Mouse (Mus musculus) midbrain, embryonic 10.5 days (tissue): ENCODE results near the gene Zfp108. TPM values are rescaled to one million over a fixed set of nuclear protein-coding genes. Genes with fewer than 3 reads are reported as not detected.

Source experiments
- DNase-seq: peaks from one replicate; pipeline ENCODE4 v3.0.0-alpha.2; 2017; ENCODE audit warnings: low spot score
- H3K27ac ChIP-seq: fragments of 300-500 bp; sonication (generic); replicated peaks from 2 replicates; pipeline ENCODE4 v1.5.1; 2016; ENCODE audit warnings: mild to moderate bottlenecking
- H3K27me3 ChIP-seq: fragments of 300-500 bp; sonication (generic); 2 replicates; pipeline ENCODE4 v1.6.1; 2016; ENCODE audit warnings: low read depth, mild to moderate bottlenecking; ENCODE audit not compliant: poor library complexity, severe bottlenecking
- H3K36me3 ChIP-seq: fragments of 300-500 bp; sonication (generic); 2 replicates; pipeline ENCODE4 v1.6.1; 2016; ENCODE audit warnings: mild to moderate bottlenecking, moderate library complexity
- H3K4me1 ChIP-seq: fragments of 300-500 bp; sonication (generic); 2 replicates; pipeline ENCODE4 v1.6.1; 2016
- H3K4me3 ChIP-seq: fragments of 300-500 bp; sonication (generic); 2 replicates; pipeline ENCODE4 v1.5.1; 2016; ENCODE audit warnings: mild to moderate bottlenecking, moderate library complexity
- H3K9me3 ChIP-seq: fragments of 300-500 bp; sonication (generic); replicated peaks from 2 replicates; pipeline ENCODE4 v1.6.1; 2016; ENCODE audit warnings: mild to moderate bottlenecking
- WGBS: fragments of 180-500 bp; shearing (Covaris S2); methylation state at CpG from one replicate; pipeline ENCODE4 v1.1.7; 2016; 5-methylcytosine and 5-hydroxymethylcytosine counted together
- polyA plus RNA-seq: library from polyadenylated mRNA; unstranded; fragments of >200 nt; fragmentation: Nextera tagmentation; extraction: Ambion mirVana; gene quantifications from 2 replicates; pipeline ENCODE4 v1.2.1, GENCODE M21; 2016

Zfp108 gene
- 2.1 and 2.7 TPM in 2 replicates for polyA plus RNA-seq

GRCm38 (mm10) chr7:24254633-24255474 lies at the start of gene Zfp108:
TSS of gene Zfp108 (plus strand) at chr7:24254794.
- Histone ChIP-seq H3K27me3 (no peaks in the 10 kb centered on the region), H3K4me3 (peak within 1 kb of the TSS; percentile 63), H3K9me3 (no peaks in the 10 kb centered on the region), H3K27ac (peak within 1 kb of the TSS; percentile 80), H3K4me1 (peaks cover 9% of the 10 kb centered on the region), H3K36me3 (peaks cover 3% of the 10 kb centered on the region; the same call in 1 of the 2 replicates)
- 19% methylated on average over 21 of the region's 21 CpGs for WGBS
- DNase-seq: peak; percentile 75

- H3K27ac ChIP-seq: peak overlapping the region; percentile 93
- H3K36me3 ChIP-seq: peaks cover 37% of the 10 kb centered on the region
- WGBS: 18% methylated on average over 24 of the region's 24 CpGs
- H3K27me3 ChIP-seq: no peaks in the 10 kb centered on the region
- H3K4me3 ChIP-seq: peak overlapping the region; percentile 78
- H3K4me1 ChIP-seq: peaks cover 15% of the 10 kb centered on the region
- DNase-seq: peak; percentile 69
- no peaks in the 10 kb centered on the region; the same call in 1 of the 2 replicates for H3K9me3 ChIP-seq
Measured at GRCm38 (mm10) chr7:24207488-24208261, 46.9 kb upstream of the Zfp108 start.

GRCm38 (mm10) chr7:24208282-24208886 lies 46.2 kb upstream of the Zfp108 start:
- peak overlapping the region; percentile 78 for H3K4me3 ChIP-seq
- DNase-seq: no peak
- no peaks in the 10 kb centered on the region; the same call in 1 of the 2 replicates for H3K9me3 ChIP-seq
- H3K27me3 ChIP-seq: no peaks in the 10 kb centered on the region
- peaks cover 15% of the 10 kb centered on the region for H3K4me1 ChIP-seq
- 65% methylated on average over 7 of the region's 7 CpGs for WGBS
- peak overlapping the region; percentile 93; the same call in 1 of the 2 replicates for H3K27ac ChIP-seq
- H3K36me3 ChIP-seq: peaks cover 30% of the 10 kb centered on the region

GRCm38 (mm10) chr7:24210296-24210695 lies 44.3 kb upstream of the Zfp108 start:
- 82% methylated on average over 2 of the region's 2 CpGs for WGBS
- Histone ChIP-seq H3K9me3 (no peaks in the 10 kb centered on the region; the same call in 1 of the 2 replicates), H3K4me1 (peaks cover 15% of the 10 kb centered on the region), H3K27me3 (no peaks in the 10 kb centered on the region), H3K27ac (no peak overlapping the region), H3K4me3 (no peak overlapping the region), H3K36me3 (peaks cover 11% of the 10 kb centered on the region)
- DNase-seq: no peak

- no peak for DNase-seq
- WGBS: 83% methylated on average over 5 of the region's 5 CpGs
- H3K9me3 ChIP-seq: no peaks in the 10 kb centered on the region; the same call in 1 of the 2 replicates
Measured at GRCm38 (mm10) chr7:24211343-24211742, 43.3 kb upstream of the Zfp108 start, which contains the start of gene Zfp111. TSS of gene Zfp111 (minus strand) at chr7:24211443.

GRCm38 (mm10) chr7:24237040-24237791 lies 17.4 kb upstream of the Zfp108 start, which contains the start of gene Zfp109:
TSS of gene Zfp109 (minus strand) at chr7:24237560.
- H3K36me3 ChIP-seq: peaks cover 22% of the 10 kb centered on the region
- peak; percentile 69 for DNase-seq
- H3K4me1 ChIP-seq: peaks cover 13% of the 10 kb centered on the region
- WGBS: 5% methylated on average over 28 of the region's 28 CpGs
- no peaks in the 10 kb centered on the region for H3K9me3 ChIP-seq
- peak within 1 kb of the TSS; percentile 85 for H3K27ac ChIP-seq
- H3K27me3 ChIP-seq: no peaks in the 10 kb centered on the region
- peak within 1 kb of the TSS; percentile 79 for H3K4me3 ChIP-seq

More at GRCm38 (mm10) chr7:24211343-24211742, 43.3 kb upstream of the Zfp108 start, which contains the start of gene Zfp111:
- Histone ChIP-seq H3K4me3 (no peak within 1 kb of the TSS), H3K36me3 (peaks cover under 1% of the 10 kb centered on the region), H3K27me3 (no peaks in the 10 kb centered on the region), H3K27ac (no peak within 1 kb of the TSS), H3K4me1 (peaks cover 15% of the 10 kb centered on the region)

GRCm38 (mm10) chr7:24253779-24254615 lies 597 bp upstream of the Zfp108 start:
- H3K27me3 ChIP-seq: no peaks in the 10 kb centered on the region
- peaks cover 9% of the 10 kb centered on the region for H3K4me1 ChIP-seq
- no peaks in the 10 kb centered on the region for H3K9me3 ChIP-seq
- H3K4me3 ChIP-seq: peak overlapping the region; percentile 63
- no peak for DNase-seq
- H3K36me3 ChIP-seq: no peaks in the 10 kb centered on the region
- 59% methylated on average over 9 of the region's 9 CpGs for WGBS
- peak overlapping the region; percentile 80 for H3K27ac ChIP-seq

GRCm38 (mm10) chr7:24259306-24259999 lies 4.9 kb downstream of the Zfp108 start:
- Histone ChIP-seq H3K4me1 (peaks cover 9% of the 10 kb centered on the region), H3K4me3 (no peak overlapping the region), H3K9me3 (no peaks in the 10 kb centered on the region), H3K36me3 (peaks cover 24% of the 10 kb centered on the region), H3K27ac (no peak overlapping the region), H3K27me3 (no peaks in the 10 kb centered on the region)
- 92% methylated on average over 13 of the region's 13 CpGs for WGBS
- DNase-seq: no peak

- DNase-seq: no peak
- WGBS: 94% methylated on average over 4 of the region's 4 CpGs
- peaks cover 6% of the 10 kb centered on the region for H3K4me1 ChIP-seq
- no peaks in the 10 kb centered on the region for H3K27me3 ChIP-seq
- no peak overlapping the region for H3K4me3 ChIP-seq
- H3K27ac ChIP-seq: no peak overlapping the region
- H3K36me3 ChIP-seq: peaks cover 24% of the 10 kb centered on the region
- no peaks in the 10 kb centered on the region for H3K9me3 ChIP-seq
Measured at GRCm38 (mm10) chr7:24260000-24260312, 5.4 kb downstream of the Zfp108 start.

GRCm38 (mm10) chr7:24268176-24269155 lies 13.9 kb downstream of the Zfp108 start:
- Histone ChIP-seq H3K9me3 (no peaks in the 10 kb centered on the region), H3K27ac (no peak overlapping the region), H3K27me3 (no peaks in the 10 kb centered on the region), H3K4me3 (no peak overlapping the region), H3K36me3 (peaks cover 5% of the 10 kb centered on the region), H3K4me1 (peaks cover 18% of the 10 kb centered on the region)
- 70% methylated on average over 24 of the region's 24 CpGs for WGBS
- no peak for DNase-seq
